Mouse (Mus musculus) brown adipose tissue, adult 24 weeks (tissue): ENCODE measurements at regions not wholly inside any gene's neighbourhood (a gene's known extent, or its start where the extent isn't known, plus 50 kb on each side); places are given as distances from the start of the nearest gene placed in this dataset.

ENCODE experiments used
- H3K27ac ChIP-seq: fragments of 200-500 bp; replicated peaks from 2 replicates; pipeline ENCODE4 v1.5.1; 2012; ENCODE audit warnings: low read depth, mild to moderate bottlenecking, low read length
- H3K4me1 ChIP-seq: fragments of 200-500 bp; 2 replicates; pipeline ENCODE4 v1.6.1; 2012; ENCODE audit warnings: low read length, mixed read lengths; ENCODE audit not compliant: control insufficient read depth, insufficient read depth, insufficient read length
- H3K4me3 ChIP-seq: fragments of 200-500 bp; 2 replicates; pipeline ENCODE4 v1.5.1; 2012; ENCODE audit warnings: low read depth, mild to moderate bottlenecking, low read length, moderate library complexity; ENCODE audit not compliant: insufficient read depth

GRCm38 (mm10) chr8:82573434-82573833 lies 170.4 kb upstream of the Il15 start:
- Histone ChIP-seq H3K4me1 (no peaks in the 10 kb centered on the region), H3K27ac (no peak overlapping the region), H3K4me3 (no peak overlapping the region)

- Histone ChIP-seq H3K4me1 (no peaks in the 10 kb centered on the region), H3K4me3 (no peak overlapping the region), H3K27ac (no peak overlapping the region)
Measured at GRCm38 (mm10) chr8:82538121-82538520, 135.1 kb upstream of the Il15 start.

- Histone ChIP-seq H3K4me1 (no peaks in the 10 kb centered on the region), H3K4me3 (no peak overlapping the region), H3K27ac (no peak overlapping the region)
Measured at GRCm38 (mm10) chr8:82529153-82529552, 126.1 kb upstream of the Il15 start.

GRCm38 (mm10) chr8:82523866-82524265 lies 120.8 kb upstream of the Il15 start:
- no peak overlapping the region for H3K4me3 ChIP-seq
- H3K27ac ChIP-seq = no peak overlapping the region
- no peaks in the 10 kb centered on the region for H3K4me1 ChIP-seq

GRCm38 (mm10) chr8:82498496-82498895 lies 95.5 kb upstream of the Il15 start:
- no peak overlapping the region for H3K4me3 ChIP-seq
- no peak overlapping the region for H3K27ac ChIP-seq
- H3K4me1 ChIP-seq = no peaks in the 10 kb centered on the region; the same call in 1 of the 2 replicates

- Histone ChIP-seq H3K4me3 (no peak overlapping the region), H3K27ac (no peak overlapping the region), H3K4me1 (no peaks in the 10 kb centered on the region)
Measured at GRCm38 (mm10) chr8:82477856-82478255, 74.8 kb upstream of the Il15 start.

GRCm38 (mm10) chr8:82477426-82477769 lies 74.4 kb upstream of the Il15 start:
- no peak overlapping the region for H3K27ac ChIP-seq

GRCm38 (mm10) chr8:82476708-82477425 lies 73.8 kb upstream of the Il15 start:
- H3K4me3 ChIP-seq = no peak overlapping the region
- H3K27ac ChIP-seq = no peak overlapping the region

More at GRCm38 (mm10) chr8:82477426-82477769, 74.4 kb upstream of the Il15 start:
- Histone ChIP-seq H3K4me3 (no peak overlapping the region), H3K4me1 (no peaks in the 10 kb centered on the region)

GRCm38 (mm10) chr8:82473266-82473665 lies 70.2 kb upstream of the Il15 start:
- no peaks in the 10 kb centered on the region for H3K4me1 ChIP-seq
- H3K27ac ChIP-seq = no peak overlapping the region
- no peak overlapping the region for H3K4me3 ChIP-seq

More at GRCm38 (mm10) chr8:82476708-82477425, 73.8 kb upstream of the Il15 start:
- no peaks in the 10 kb centered on the region for H3K4me1 ChIP-seq

GRCm38 (mm10) chr8:82471825-82472224 lies 68.8 kb upstream of the Il15 start:
- Histone ChIP-seq H3K27ac (no peak overlapping the region), H3K4me1 (no peaks in the 10 kb centered on the region), H3K4me3 (no peak overlapping the region)

GRCm38 (mm10) chr8:82469824-82470223 lies 66.8 kb upstream of the Il15 start:
- Histone ChIP-seq H3K4me1 (no peaks in the 10 kb centered on the region), H3K27ac (no peak overlapping the region), H3K4me3 (no peak overlapping the region)

- H3K4me3 ChIP-seq = no peak overlapping the region
- H3K4me1 ChIP-seq = no peaks in the 10 kb centered on the region
- H3K27ac ChIP-seq = no peak overlapping the region
Measured at GRCm38 (mm10) chr8:82462841-82463240, 59.8 kb upstream of the Il15 start.

- Histone ChIP-seq H3K27ac (no peak overlapping the region), H3K4me3 (no peak overlapping the region), H3K4me1 (no peaks in the 10 kb centered on the region)
Measured at GRCm38 (mm10) chr8:82459007-82459406, 56.0 kb upstream of the Il15 start.

GRCm38 (mm10) chr8:82454056-82454455 lies 51.0 kb upstream of the Il15 start:
- Histone ChIP-seq H3K4me1 (no peaks in the 10 kb centered on the region), H3K27ac (no peak overlapping the region), H3K4me3 (no peak overlapping the region)
